Mouse (Mus musculus) layer of hippocampus, postnatal 25 days (tissue): ENCODE measurements at regions not wholly inside any gene's neighbourhood (a gene's known extent, or its start where the extent isn't known, plus 50 kb on each side); places are given as distances from the start of the nearest gene placed in this dataset.

ENCODE experiments used
- DNase-seq, 2 experiments: peaks; one replicate each; pipeline ENCODE4 v3.0.0; 2022; ENCODE audit warnings: mixed read lengths in 2 of 2, low spot score in 1 of 2; ENCODE audit errors: extremely low spot score in 1 of 2

DNA sequence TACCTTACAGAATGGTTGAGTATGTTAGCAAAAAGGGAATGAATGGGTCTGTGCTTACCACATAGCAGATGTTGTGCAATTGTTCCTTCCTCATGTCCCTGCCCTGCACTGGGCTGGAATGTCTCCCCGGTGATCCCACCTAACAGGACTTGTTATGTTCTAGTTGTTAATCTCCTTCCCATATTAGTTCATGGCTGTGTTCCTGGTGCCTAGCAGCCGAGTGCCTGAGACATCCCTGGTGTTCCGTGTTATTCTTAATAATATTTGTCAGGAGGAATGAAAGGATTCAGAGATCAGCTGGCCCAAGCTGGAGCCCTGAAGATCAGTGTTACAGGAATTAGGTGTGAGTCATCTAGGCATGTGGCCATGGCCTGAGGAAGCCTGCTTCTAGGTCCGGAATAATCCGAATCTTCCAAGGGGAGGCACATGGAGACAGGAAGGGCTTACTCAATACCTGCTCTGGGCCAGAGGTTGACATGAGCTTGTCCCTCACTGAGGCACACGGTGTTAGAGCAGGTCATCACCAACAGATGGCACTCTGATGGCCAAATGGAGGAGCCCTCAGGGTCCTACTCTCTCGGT is 171.2 kb downstream of the 4933412E24Rik start:
- DNase-seq = no peak

- DNase-seq = no peak
Measured at GRCm38 (mm10) chr15:59836631-59837030, 179.8 kb downstream of the 4933412E24Rik start.

DNA sequence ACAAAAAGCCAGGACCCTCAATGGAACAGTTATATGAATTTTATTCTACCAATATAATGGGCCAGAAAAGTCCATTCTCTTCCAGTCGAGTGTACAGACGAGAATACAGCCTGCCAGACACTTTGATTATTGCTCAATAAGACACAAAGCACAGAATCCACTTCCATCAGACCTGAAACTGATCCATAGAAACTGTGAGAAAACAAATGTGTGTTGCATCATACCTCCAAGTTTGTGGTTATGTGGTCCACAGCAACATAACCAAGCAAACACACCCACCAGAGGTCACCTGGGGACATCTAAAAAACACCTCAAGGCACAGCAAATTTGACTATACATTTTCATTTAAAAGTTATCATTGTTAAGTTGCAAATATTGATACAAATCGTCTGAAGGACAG is 183.2 kb downstream of the 4933412E24Rik start:
- no peak for DNase-seq

DNA sequence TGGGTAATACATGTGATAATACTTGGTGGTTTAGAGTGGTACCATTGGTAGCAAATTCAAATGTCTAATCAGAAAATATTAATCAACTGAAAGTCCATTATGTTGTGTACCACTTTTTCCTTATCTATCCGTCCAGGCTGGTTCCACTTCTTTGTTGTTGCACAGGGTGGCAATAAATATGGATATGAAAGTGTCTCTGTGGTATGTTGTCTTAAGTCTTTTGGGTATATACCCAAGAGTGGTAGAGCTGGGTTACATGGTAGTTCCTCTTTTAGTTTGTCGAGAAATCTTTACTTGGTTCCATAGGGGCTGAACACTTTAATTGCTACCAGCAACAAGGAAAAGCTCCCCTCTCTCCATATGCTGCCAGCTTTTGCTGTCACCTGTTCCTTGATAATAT is 184.9 kb downstream of the 4933412E24Rik start:
- DNase-seq = no peak

- DNase-seq = no peak
Measured at GRCm38 (mm10) chr15:59830553-59831462, 185.6 kb downstream of the 4933412E24Rik start.

- DNase-seq = peak; percentile 63 to 80
Measured at GRCm38 (mm10) chr15:59828421-59828820, 188.0 kb downstream of the 4933412E24Rik start.

GRCm38 (mm10) chr15:59826164-59826950 is 190.1 kb downstream of the 4933412E24Rik start:
- no peak for DNase-seq

GRCm38 (mm10) chr15:59823921-59824320 is 192.5 kb downstream of the 4933412E24Rik start:
- DNase-seq = no peak

- DNase-seq = no peak
Measured at GRCm38 (mm10) chr15:59822995-59823681, 193.3 kb downstream of the 4933412E24Rik start.

DNA sequence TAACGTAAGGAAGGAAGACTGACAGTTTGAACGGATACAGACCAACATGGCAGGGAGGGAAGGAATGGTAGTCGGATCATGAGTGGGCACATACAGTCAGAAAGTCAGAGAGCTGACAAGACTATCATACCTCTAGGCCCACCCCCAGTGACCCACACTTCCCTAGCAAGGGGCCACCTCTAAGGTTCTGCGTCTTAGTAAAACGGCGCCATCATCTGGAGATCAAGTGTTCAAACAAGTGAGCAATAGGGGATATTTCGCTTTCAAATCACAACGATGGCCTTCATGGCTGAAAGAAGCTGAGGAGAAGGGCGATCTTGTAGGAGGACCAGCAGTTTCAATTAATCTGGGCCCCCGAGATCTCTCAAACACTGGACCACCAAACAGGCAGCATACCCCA is 196.1 kb downstream of the 4933412E24Rik start:
- no peak for DNase-seq

- DNase-seq = no peak
Measured at GRCm38 (mm10) chr15:59816031-59816430, 200.4 kb downstream of the 4933412E24Rik start.

DNA sequence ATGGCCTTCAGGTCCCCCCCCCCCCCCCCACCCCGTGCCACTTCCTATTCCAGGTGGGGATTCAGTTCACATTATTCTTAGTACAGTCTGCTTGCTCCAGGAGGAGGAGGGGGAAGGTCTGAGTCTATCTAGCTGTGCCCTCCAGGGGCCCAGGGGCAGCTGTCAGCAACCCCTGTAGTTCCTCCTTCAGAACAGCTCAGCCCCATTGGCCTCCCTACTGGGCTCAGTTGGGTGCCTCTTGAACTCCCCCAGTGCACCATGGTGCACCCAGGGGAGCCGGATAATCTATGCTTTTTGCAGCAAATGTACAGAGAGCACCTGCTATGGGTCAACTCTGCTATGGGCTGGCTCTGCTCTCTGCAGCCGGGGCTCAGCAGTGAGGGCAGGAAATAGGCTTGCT is 204.8 kb downstream of the 4933412E24Rik start:
- no peak for DNase-seq

DNA sequence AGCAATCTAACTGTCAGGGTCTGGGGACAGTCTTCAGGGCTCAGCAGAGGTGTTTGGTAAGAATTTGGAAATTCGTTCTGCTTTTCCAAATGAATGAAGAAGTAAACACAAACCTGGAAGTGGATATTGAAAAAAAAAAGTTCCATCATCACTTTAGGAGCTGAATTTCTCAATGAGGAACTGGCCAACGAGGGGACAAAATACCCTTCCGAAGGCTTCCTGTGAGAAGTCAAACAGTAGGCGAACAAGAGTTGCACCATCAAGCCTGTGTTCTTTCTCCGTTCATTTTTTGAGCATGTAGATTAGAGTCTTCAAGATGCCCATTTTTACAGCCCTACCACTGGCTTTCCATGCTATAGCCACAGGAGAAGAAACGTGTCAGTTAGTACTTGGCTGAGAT is 207.1 kb downstream of the 4933412E24Rik start:
- DNase-seq = no peak

GRCm38 (mm10) chr15:59807723-59808122 is 208.7 kb downstream of the 4933412E24Rik start:
- DNase-seq = no peak

- no peak for DNase-seq
Measured at GRCm38 (mm10) chr15:59805771-59806170, 210.6 kb downstream of the 4933412E24Rik start.

GRCm38 (mm10) chr15:59804821-59805220 is 211.6 kb downstream of the 4933412E24Rik start:
- no peak for DNase-seq

GRCm38 (mm10) chr15:59804394-59804793 is 212.0 kb downstream of the 4933412E24Rik start:
- DNase-seq = no peak

DNA sequence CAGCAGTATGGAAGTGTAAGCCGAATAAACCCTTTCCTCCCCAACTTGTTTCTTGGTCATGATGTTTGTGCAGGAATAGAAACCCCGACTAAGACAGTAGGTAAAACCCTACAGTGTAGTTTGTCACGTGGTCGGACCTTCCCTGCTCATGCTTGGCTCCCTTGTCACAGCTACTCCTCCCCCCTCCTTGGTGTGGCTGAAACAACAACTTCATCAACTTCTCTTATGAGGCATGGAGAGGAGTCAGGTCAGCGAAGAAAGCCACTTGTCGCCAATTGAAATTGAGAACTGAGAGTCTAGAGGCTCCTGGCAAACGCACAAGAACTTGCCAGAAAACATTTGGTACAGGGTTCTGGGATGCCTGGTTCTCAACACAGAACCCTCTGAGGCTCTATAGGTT is 214.1 kb downstream of the 4933412E24Rik start:
- DNase-seq = no peak

- no peak for DNase-seq
Measured at GRCm38 (mm10) chr15:59799124-59799815, 217.1 kb downstream of the 4933412E24Rik start.

DNA sequence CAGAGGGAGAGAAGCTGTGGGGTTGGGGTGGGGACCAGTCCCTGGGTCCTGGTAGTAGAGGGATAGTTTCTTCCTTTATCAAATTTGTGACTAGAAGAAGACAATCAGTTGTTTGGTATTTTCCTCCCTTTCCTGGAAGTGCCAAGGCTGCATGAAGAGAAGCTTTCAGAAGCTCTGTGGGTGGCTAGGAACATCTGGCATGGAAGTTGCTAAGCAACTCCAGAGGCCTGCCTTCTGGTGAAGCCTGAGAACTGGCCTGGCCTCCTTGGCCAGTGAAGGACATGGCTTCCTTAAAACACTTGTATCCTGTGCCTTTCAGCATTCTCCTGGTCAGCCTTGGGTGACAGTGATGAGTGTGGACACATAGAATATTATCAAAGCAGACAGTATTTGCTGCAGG is 217.9 kb downstream of the 4933412E24Rik start:
- no peak for DNase-seq
